Mouse (Mus musculus): ENCODE measurements around the gene Wdtc1.

DNA sequence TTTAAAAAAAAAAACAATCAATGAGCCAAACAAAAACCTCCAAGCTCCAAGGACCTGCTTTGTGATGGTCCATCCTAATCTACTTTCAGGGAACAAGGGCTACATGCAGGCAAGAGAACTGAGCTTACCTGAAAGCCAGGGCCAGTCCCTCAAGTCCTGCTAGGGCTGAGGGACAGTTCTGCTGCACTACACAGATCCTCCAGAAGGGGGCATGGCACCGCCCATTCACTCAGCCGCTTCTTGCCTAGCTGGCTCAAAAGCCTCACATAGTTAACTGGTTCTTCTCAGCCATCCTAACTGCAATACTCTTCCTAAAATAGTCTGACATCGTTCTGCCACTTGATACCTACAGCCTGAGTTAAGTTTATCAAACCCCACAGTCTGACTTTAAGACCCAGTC, 46.0 kb downstream of the Wdtc1 start:
- peak; percentile 75 for TF ChIP-seq CTCF (IDR thresholded peaks at IDR 0.05; ENCODE audit: borderline replicate concordance, extremely low read depth, insufficient read depth, insufficient read length)
- no peak for TF ChIP-seq POLR2A (IDR thresholded peaks at IDR 0.05; ENCODE audit: borderline replicate concordance, extremely low read depth, insufficient read depth, insufficient read length, poor library complexity, severe bottlenecking)

All from brain, embryonic 14.5 days (tissue).